Comparison of ENCODE assay signal across 16 mouse cellular contexts in the genomic region with DNA sequence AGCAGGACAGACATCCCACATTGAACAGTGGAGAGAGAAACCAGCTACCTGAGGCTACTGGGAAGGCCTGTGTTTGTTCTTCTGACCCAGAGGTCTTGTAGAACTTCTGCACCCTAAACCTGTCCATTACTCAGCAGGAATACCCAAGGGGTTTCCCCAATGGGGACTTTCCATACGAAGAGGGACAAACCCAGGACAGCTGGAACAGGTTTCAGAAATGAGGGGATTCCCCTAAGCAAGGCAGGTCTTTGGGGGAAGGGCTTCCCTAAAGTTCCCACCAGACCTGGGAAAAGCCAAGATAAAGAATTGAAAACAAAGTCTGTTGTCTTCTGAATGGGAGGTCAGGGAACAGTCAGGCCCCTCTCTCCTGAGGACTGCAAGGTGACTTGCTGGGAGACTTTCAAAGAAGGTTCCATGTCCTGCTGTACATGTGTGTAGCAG. TPM values are rescaled to one million over a fixed set of nuclear protein-coding genes. Genes with fewer than 3 reads are reported as not detected.
A peak's percentile ranks its signal among the peaks of the same experiment; 100 is the strongest.
DNase-seq lines count a peak whose midpoint lies in the region; ATAC-seq and TF ChIP-seq lines count a peak whose summit lies in the region.
"Had no signal": no experiment of that assay in that cellular context is flagged by ENCODE, and none has a peak within 500 bp of the region (broad histone marks: within the 10 kb centered on the region; RNA-seq: fewer than 3 reads in every experiment).

No protein-coding gene starts in this region.

- no peak overlapping the region for H3K4me3 ChIP-seq in kidney, adult 2 months (ENCODE audit: insufficient read depth, low read depth, low read length)
- H3K4me3 ChIP-seq in liver, embryonic 13.5 days (replicated peaks) = no peak overlapping the region
- H3K4me3 ChIP-seq in midbrain, embryonic 11.5 days (ENCODE audit: low read depth, low read length) = no peak overlapping the region
- no peak overlapping the region for H3K4me3 ChIP-seq in forebrain, embryonic 11.5 days (ENCODE audit: low read depth, low read length)
- H3K4me3 ChIP-seq: embryonic facial prominence, embryonic 12.5 days; forebrain, embryonic 10.5 days; heart, embryonic 10.5 days; hindbrain, embryonic 13.5 days had no signal

- no peaks in the 10 kb centered on the region for H3K9me3 ChIP-seq in liver, embryonic 13.5 days (replicated peaks)
- no peaks in the 10 kb centered on the region for H3K9me3 ChIP-seq in midbrain, embryonic 11.5 days (ENCODE audit: control insufficient read depth, low read length)
- H3K9me3 ChIP-seq in forebrain, embryonic 11.5 days (ENCODE audit: control insufficient read depth, low read length) = no peaks in the 10 kb centered on the region
- H3K9me3 ChIP-seq: embryonic facial prominence, embryonic 12.5 days; forebrain, embryonic 10.5 days; heart, embryonic 10.5 days; hindbrain, embryonic 13.5 days had no signal

- H3K4me1 ChIP-seq in kidney, adult 2 months (ENCODE audit: control insufficient read depth, insufficient read depth, low read length) = peaks cover 6% of the 10 kb centered on the region
- H3K4me1 ChIP-seq in liver, embryonic 13.5 days (replicated peaks) = peaks cover 38% of the 10 kb centered on the region
- H3K4me1 ChIP-seq in midbrain, embryonic 11.5 days (ENCODE audit: control insufficient read depth, insufficient read depth, low read length) = no peaks in the 10 kb centered on the region
- no peaks in the 10 kb centered on the region for H3K4me1 ChIP-seq in forebrain, embryonic 11.5 days (replicated peaks; ENCODE audit: control insufficient read depth, insufficient read depth, low read length)
- H3K4me1 ChIP-seq: embryonic facial prominence, embryonic 12.5 days; hindbrain, embryonic 13.5 days had no signal

- no peak overlapping the region for H3K4me2 ChIP-seq in liver, embryonic 13.5 days
- no peak overlapping the region for H3K4me2 ChIP-seq in midbrain, embryonic 11.5 days
- H3K4me2 ChIP-seq in forebrain, embryonic 11.5 days (ENCODE audit: low read depth, low read length, severe bottlenecking) = no peak overlapping the region
- H3K4me2 ChIP-seq: embryonic facial prominence, embryonic 12.5 days; hindbrain, embryonic 13.5 days had no signal

- 43% methylated on average over 1 of the region's 1 CpGs for WGBS in kidney, adult 2 months
- 48% methylated on average over 1 of the region's 1 CpGs for whole genome bisulfite sequencing in liver, embryonic 13.5 days (ENCODE audit: insufficient replicate concordance)
- 78% methylated on average over 1 of the region's 1 CpGs for WGBS in midbrain, embryonic 11.5 days
- whole genome bisulfite sequencing in forebrain, embryonic 11.5 days = 79% methylated on average over 1 of the region's 1 CpGs

- 0 out of 2 replicates have a peak overlapping the region, but pooled peaks have one; percentile 10 for H3K9ac ChIP-seq in liver, embryonic 13.5 days
- no peak overlapping the region for H3K9ac ChIP-seq in midbrain, embryonic 11.5 days (ENCODE audit: low read length)
- H3K9ac ChIP-seq in forebrain, embryonic 11.5 days (ENCODE audit: low read length) = no peak overlapping the region
- H3K9ac ChIP-seq: embryonic facial prominence, embryonic 12.5 days; hindbrain, embryonic 13.5 days had no signal

- H3K27ac ChIP-seq in kidney, adult 2 months (ENCODE audit: insufficient read depth, low read depth, low read length) = peak overlapping the region; percentile 70
- H3K27ac ChIP-seq in liver, embryonic 13.5 days = peak overlapping the region; percentile 31; the same call in 1 of the 2 replicates
- H3K27ac ChIP-seq in midbrain, embryonic 11.5 days (ENCODE audit: low read depth, low read length) = no peak overlapping the region
- H3K27ac ChIP-seq in forebrain, embryonic 11.5 days (ENCODE audit: low read depth, low read length) = no peak overlapping the region
- H3K27ac ChIP-seq: embryonic facial prominence, embryonic 12.5 days; forebrain, embryonic 10.5 days; heart, embryonic 10.5 days; hindbrain, embryonic 13.5 days had no signal

- ATAC-seq in liver, embryonic 13.5 days (ENCODE audit: low read depth) = no peak
- no peak for ATAC-seq in midbrain, embryonic 11.5 days (ENCODE audit: low FRiP score)
- no peak for ATAC-seq in frontal cortex, adult (ENCODE audit: low TSS enrichment)
- ATAC-seq in forebrain, embryonic 11.5 days (replicated peaks; ENCODE audit: low FRiP score) = no peak

- TF ChIP-seq POLR2A in kidney, adult 2 months (IDR thresholded peaks at IDR 0.05; ENCODE audit: low read depth, low read length) = no peak

- no peak for DNase-seq in kidney, adult 2 months
- DNase-seq in kidney, adult 8-10 months = no peak
- DNase-seq in 3T3-L1 (ENCODE audit: low read depth, low spot score) = peak; percentile 66
- peak; percentile 73 for DNase-seq in CD4-positive, CD25-positive, alpha-beta regulatory T cell, adult 2 months (ENCODE audit: low read depth, low spot score)
- no peak for DNase-seq in liver, embryonic 13.5 days
- no peak for DNase-seq in midbrain, embryonic 11.5 days (ENCODE audit: low spot score, missing footprints)
- no peak for DNase-seq in forebrain, embryonic 11.5 days (ENCODE audit: low spot score)
- DNase-seq: adrenal gland, postnatal 10 days; cerebellum, postnatal 36 days; right cerebral cortex, adult 18-20 months; thymus, adult 18-20 months had no signal

- no peaks in the 10 kb centered on the region for H3K36me3 ChIP-seq in kidney, adult 2 months (ENCODE audit: control insufficient read depth, insufficient read depth, low read length)
- H3K36me3 ChIP-seq in liver, embryonic 13.5 days = peaks cover 35% of the 10 kb centered on the region
- H3K36me3 ChIP-seq in midbrain, embryonic 11.5 days (ENCODE audit: control insufficient read depth, insufficient read depth, low read length) = peaks cover 18% of the 10 kb centered on the region
- H3K36me3 ChIP-seq in forebrain, embryonic 11.5 days (ENCODE audit: control insufficient read depth, insufficient read depth, low read length) = peaks cover 15% of the 10 kb centered on the region

- TF ChIP-seq CTCF in kidney, adult 2 months (conservative IDR thresholded peaks at IDR 0.05; ENCODE audit: insufficient read depth, insufficient read length, low read depth, low read length) = no peak

- no peaks in the 10 kb centered on the region for H3K27me3 ChIP-seq in kidney, adult 2 months (replicated peaks; ENCODE audit: control insufficient read depth, insufficient read depth, low read length)
- no peaks in the 10 kb centered on the region for H3K27me3 ChIP-seq in liver, embryonic 13.5 days
- no peaks in the 10 kb centered on the region for H3K27me3 ChIP-seq in midbrain, embryonic 11.5 days (ENCODE audit: control insufficient read depth, insufficient read depth, low read length)
- H3K27me3 ChIP-seq in forebrain, embryonic 11.5 days (ENCODE audit: control insufficient read depth, insufficient read depth, low read length) = no peaks in the 10 kb centered on the region
- H3K27me3 ChIP-seq: embryonic facial prominence, embryonic 12.5 days; hindbrain, embryonic 13.5 days had no signal

RNA-seq across cellular contexts. Expression of a gene that starts 4.9 kb away (rescaled TPM):
- 17.0 and 19.0 TPM in 2 replicates for polyA plus RNA-seq in kidney, adult 2 months (2012; rRNA removed)
- 6.2 and 7.2 TPM in 2 replicates for polyA plus RNA-seq in liver, embryonic 13.5 days (2015; fragmentation: Nextera tagmentation; extraction: Ambion mirVana)
- polyA plus RNA-seq in midbrain, embryonic 11.5 days (2014; fragmentation: Nextera tagmentation; extraction: Ambion mirVana) = 6.1 and 7.1 TPM in 2 replicates
- polyA plus RNA-seq in forebrain, embryonic 11.5 days (2014; fragmentation: Nextera tagmentation; extraction: Ambion mirVana) = 10.3 and 10.8 TPM in 2 replicates

RNA-seq across cellular contexts. Expression of a gene that starts 13.8 kb away (rescaled TPM):
- polyA plus RNA-seq in kidney, adult 2 months (2012; rRNA removed) = 53.1 and 72.6 TPM in 2 replicates
- 170 and 200 TPM in 2 replicates for polyA plus RNA-seq in liver, embryonic 13.5 days (2015; fragmentation: Nextera tagmentation; extraction: Ambion mirVana)
- 297 and 318 TPM in 2 replicates for polyA plus RNA-seq in midbrain, embryonic 11.5 days (2014; fragmentation: Nextera tagmentation; extraction: Ambion mirVana)
- polyA plus RNA-seq in forebrain, embryonic 11.5 days (2014; fragmentation: Nextera tagmentation; extraction: Ambion mirVana) = 300 and 308 TPM in 2 replicates

RNA-seq across cellular contexts. Expression of a gene that starts 29.6 kb away (rescaled TPM):
- 7.8 and 9.0 TPM in 2 replicates for polyA plus RNA-seq in kidney, adult 2 months (2012; rRNA removed)
- 2.0 and 2.1 TPM in 2 replicates for polyA plus RNA-seq in liver, embryonic 13.5 days (2015; fragmentation: Nextera tagmentation; extraction: Ambion mirVana)
- 5.0 and 6.5 TPM in 2 replicates for polyA plus RNA-seq in midbrain, embryonic 11.5 days (2014; fragmentation: Nextera tagmentation; extraction: Ambion mirVana)
- polyA plus RNA-seq in forebrain, embryonic 11.5 days (2014; fragmentation: Nextera tagmentation; extraction: Ambion mirVana) = 7.0 and 8.4 TPM in 2 replicates

RNA-seq across cellular contexts. Expression of a gene that starts 44.2 kb away (rescaled TPM):
- polyA plus RNA-seq in kidney, adult 2 months (2012; rRNA removed) = 45.8 and 47.3 TPM in 2 replicates
- 18.4 and 27.0 TPM in 2 replicates for polyA plus RNA-seq in liver, embryonic 13.5 days (2015; fragmentation: Nextera tagmentation; extraction: Ambion mirVana)
- polyA plus RNA-seq in midbrain, embryonic 11.5 days (2014; fragmentation: Nextera tagmentation; extraction: Ambion mirVana) = 66.0 and 76.1 TPM in 2 replicates
- polyA plus RNA-seq in forebrain, embryonic 11.5 days (2014; fragmentation: Nextera tagmentation; extraction: Ambion mirVana) = 118 and 124 TPM in 2 replicates

RNA-seq across cellular contexts. Expression of a gene that starts 44.2 kb away (rescaled TPM):
- polyA plus RNA-seq in kidney, adult 2 months (2012; rRNA removed) = 1.1 and 2.6 TPM in 2 replicates
- polyA plus RNA-seq in liver, embryonic 13.5 days (2015; fragmentation: Nextera tagmentation; extraction: Ambion mirVana) = 1.3 and 1.6 TPM in 2 replicates
- polyA plus RNA-seq in midbrain, embryonic 11.5 days (2014; fragmentation: Nextera tagmentation; extraction: Ambion mirVana) = 2.0 and 2.1 TPM in 2 replicates
- 3.9 and 4.5 TPM in 2 replicates for polyA plus RNA-seq in forebrain, embryonic 11.5 days (2014; fragmentation: Nextera tagmentation; extraction: Ambion mirVana)

Comparison
In these comparisons a context has a peak if more than half of its experiments do, and no peak if none do; other contexts are left out.
1. DNase-seq: peak in 3T3-L1 (single experiment) and CD4-positive, CD25-positive, alpha-beta regulatory T cell, adult 2 months (single experiment); none in kidney, adult 2 months (single experiment), kidney, adult 8-10 months (0 of 2), liver, embryonic 13.5 days (single experiment), midbrain, embryonic 11.5 days (single experiment) and forebrain, embryonic 11.5 days (single experiment).
2. H3K27ac ChIP-seq: peak in kidney, adult 2 months (single experiment) and liver, embryonic 13.5 days (single experiment); none in midbrain, embryonic 11.5 days (single experiment) and forebrain, embryonic 11.5 days (single experiment).